Mouse (Mus musculus): ENCODE measurements around the gene Mrps18a. TPM values are rescaled to one million over a fixed set of nuclear protein-coding genes. Genes with fewer than 3 reads are reported as not detected.

Gene Mrps18a
- total and polyA plus RNA-seq, 3 experiments, result 78.1 to 127 (median 126) TPM

GRCm38 (mm10) chr17:46070046-46070445 is 40.7 kb upstream of the Mrps18a start:
- H3K27ac ChIP-seq (ENCODE audit: insufficient read depth, low read depth), result no peak overlapping the region

GRCm38 (mm10) chr17:46071531-46071930 is 39.3 kb upstream of the Mrps18a start:
- H3K27ac ChIP-seq (ENCODE audit: insufficient read depth, low read depth), result no peak overlapping the region
- TF ChIP-seq POLR2AphosphoS2 (IDR thresholded peaks at IDR 0.05; ENCODE audit: low read depth, low read length) (no peak), USF1 (IDR thresholded peaks at IDR 0.05; ENCODE audit: low read depth, low read length) (no peak), ZKSCAN1 (IDR thresholded peaks at IDR 0.05; ENCODE audit: borderline replicate concordance, low read depth, low read length) (no peak), POLR2A (IDR thresholded peaks at IDR 0.05; ENCODE audit: low read depth, low read length) (no peak), NELFE (IDR thresholded peaks at IDR 0.05; ENCODE audit: low read depth, low read length) (no peak), ZNF384 (IDR thresholded peaks at IDR 0.05; ENCODE audit: low read depth, low read length) (no peak), PAX5 (IDR thresholded peaks at IDR 0.05; ENCODE audit: low read length) (no peak), CTCF (conservative IDR thresholded peaks at IDR 0.05 in 1 of 2, IDR thresholded peaks at IDR 0.05 in 1 of 2; ENCODE audit: low read depth in 2 of 2, low read length in 2 of 2) (no peak), MXI1 (IDR thresholded peaks at IDR 0.05; ENCODE audit: low read depth, low read length) (no peak), ZMIZ1 (IDR thresholded peaks at IDR 0.05; ENCODE audit: low read depth, low read length) (no peak), GABPA (IDR thresholded peaks at IDR 0.05; ENCODE audit: insufficient replicate concordance, low read depth, low read length) (no peak), ELF1 (IDR thresholded peaks at IDR 0.05; ENCODE audit: low read depth, low read length) (no peak), USF2 (conservative IDR thresholded peaks at IDR 0.05; ENCODE audit: low read depth, low read length) (no peak), IRF4 (IDR thresholded peaks at IDR 0.05; ENCODE audit: low read depth, low read length) (no peak), KAT2A (IDR thresholded peaks at IDR 0.05; ENCODE audit: insufficient replicate concordance, low read length) (no peak), MYC (IDR thresholded peaks at IDR 0.05; ENCODE audit: low read depth, low read length) (no peak), NRF1 (IDR thresholded peaks at IDR 0.05; ENCODE audit: low read depth, low read length) (no peak), ETS1 (conservative IDR thresholded peaks at IDR 0.05; ENCODE audit: low read depth, low read length) (no peak)
- dilution Hi-C loops (cut with MboI; ENCODE audit: extremely low pct_ligation_motif_present, extremely low pct_unique_long_range_greater_than_20kb, low sequenced_read_pairs), result no loop called here
- H3K36me3 ChIP-seq (replicated peaks in 1 of 2; ENCODE audit: control insufficient read depth in 1 of 2, insufficient read depth in 1 of 2, low read length in 1 of 2), result no peaks in the 10 kb centered on the region
- H3K9ac ChIP-seq (ENCODE audit: insufficient read depth, low read depth), result no peak overlapping the region
- no peak overlapping the region for H3K4me3 ChIP-seq (replicated peaks in 1 of 3; ENCODE audit: low read depth in 2 of 3, low read length in 2 of 3, poor library complexity in 1 of 3)
- H3K79me2 ChIP-seq (replicated peaks; ENCODE audit: control insufficient read depth, extremely low read depth, insufficient read depth, poor library complexity, severe bottlenecking), result no peaks in the 10 kb centered on the region
- H3K27me3 ChIP-seq (replicated peaks), result peaks cover 47% of the 10 kb centered on the region
- no peak overlapping the region for H3K4me2 ChIP-seq (ENCODE audit: insufficient read depth, low read depth, poor library complexity, severe bottlenecking)
- in situ Hi-C loops (cut with MboI; ENCODE audit: low pct_ligation_motif_present, low pct_unique_long_range_greater_than_20kb, low sequenced_read_pairs), result no loop called here
- no peak for DNase-seq (ENCODE audit: extremely low read depth)
- H3K9me3 ChIP-seq (replicated peaks; ENCODE audit: low read length), result peaks cover 3% of the 10 kb centered on the region
- peaks cover 14 to 30% of the 10 kb centered on the region in 2 experiments; a peak in 3 of 4 replicates for H3K4me1 ChIP-seq (ENCODE audit: control insufficient read depth in 1 of 2, insufficient read depth in 2 of 2)

More at GRCm38 (mm10) chr17:46070046-46070445, 40.7 kb upstream of the Mrps18a start:
- no peak overlapping the region for H3K4me3 ChIP-seq (replicated peaks in 1 of 3; ENCODE audit: low read depth in 2 of 3, low read length in 2 of 3, poor library complexity in 1 of 3)
- H3K9me3 ChIP-seq (replicated peaks; ENCODE audit: low read length), result peaks cover 3% of the 10 kb centered on the region
- in situ Hi-C loops (cut with MboI; ENCODE audit: low pct_ligation_motif_present, low pct_unique_long_range_greater_than_20kb, low sequenced_read_pairs), result no loop called here
- peaks cover 59% of the 10 kb centered on the region for H3K27me3 ChIP-seq (replicated peaks)
- no peak for DNase-seq (ENCODE audit: extremely low read depth)
- peaks cover 12 to 20% of the 10 kb centered on the region in 2 experiments; a peak in 3 of 4 replicates for H3K4me1 ChIP-seq (ENCODE audit: control insufficient read depth in 1 of 2, insufficient read depth in 2 of 2)
- H3K9ac ChIP-seq (ENCODE audit: insufficient read depth, low read depth), result no peak overlapping the region
- dilution Hi-C loops (cut with MboI; ENCODE audit: extremely low pct_ligation_motif_present, extremely low pct_unique_long_range_greater_than_20kb, low sequenced_read_pairs), result no loop called here
- no peak overlapping the region for H3K4me2 ChIP-seq (ENCODE audit: insufficient read depth, low read depth, poor library complexity, severe bottlenecking)
- TF ChIP-seq RCOR1 (conservative IDR thresholded peaks at IDR 0.05; ENCODE audit: low read depth, low read length), result no peak
- no peak for TF ChIP-seq ZC3H11A (IDR thresholded peaks at IDR 0.05; ENCODE audit: low read depth, low read length)
- no peak for TF ChIP-seq NELFE (IDR thresholded peaks at IDR 0.05; ENCODE audit: low read depth, low read length)
- no peak for TF ChIP-seq RAD21 (IDR thresholded peaks at IDR 0.05; ENCODE audit: low read depth, low read length)
- TF ChIP-seq UBTF (IDR thresholded peaks at IDR 0.05; ENCODE audit: low read depth, low read length), result no peak
- no peak for TF ChIP-seq MAFK (IDR thresholded peaks at IDR 0.05; ENCODE audit: insufficient replicate concordance, low read length)
- no peak for TF ChIP-seq ZMIZ1 (IDR thresholded peaks at IDR 0.05; ENCODE audit: low read depth, low read length)
- TF ChIP-seq E2F4 (IDR thresholded peaks at IDR 0.05; ENCODE audit: insufficient replicate concordance, low read depth, low read length), result no peak
- TF ChIP-seq BHLHE40 (IDR thresholded peaks at IDR 0.05; ENCODE audit: low read depth, low read length), result no peak
- no peak for TF ChIP-seq MYC (IDR thresholded peaks at IDR 0.05; ENCODE audit: low read depth, low read length)
- TF ChIP-seq HCFC1 (IDR thresholded peaks at IDR 0.05; ENCODE audit: low read depth, low read length), result no peak
- TF ChIP-seq EP300 (IDR thresholded peaks at IDR 0.05; ENCODE audit: low read length), result no peak
- TF ChIP-seq ETS1 (conservative IDR thresholded peaks at IDR 0.05; ENCODE audit: low read depth, low read length), result no peak
- no peaks in the 10 kb centered on the region for H3K79me2 ChIP-seq (replicated peaks; ENCODE audit: control insufficient read depth, extremely low read depth, insufficient read depth, poor library complexity, severe bottlenecking)
- no peaks in the 10 kb centered on the region for H3K36me3 ChIP-seq (replicated peaks in 1 of 2; ENCODE audit: control insufficient read depth in 1 of 2, insufficient read depth in 1 of 2, low read length in 1 of 2)

Data from CH12.LX (cell line).